Mouse (Mus musculus): ENCODE data around the gene Cltb. TPM values are rescaled to one million over a fixed set of nuclear protein-coding genes. Genes with fewer than 3 reads are reported as not detected.
A peak's percentile ranks its signal among the peaks of the same experiment; 100 is the strongest.

The Cltb gene
- 32.3 TPM for polyA plus RNA-seq (2012; fragmentation: generic; extraction: Trizol)
- long read RNA-seq, experiment 1, transcript Cltb-202 (5 exons, 2,186 nt) = major isoform, 91 of 110 reads
- long read RNA-seq, experiment 1, partial matches to known transcripts = 12 of 110 reads
- long read RNA-seq, experiment 1, other reads (novel, unspliced or antisense) = 7 of 110 reads
- long read RNA-seq, experiment 2, transcript Cltb-202 (5 exons, 2,186 nt) = major isoform, 110 of 115 reads
- long read RNA-seq, experiment 2, partial matches to known transcripts = 2 of 115 reads
- long read RNA-seq, experiment 2, other reads (novel, unspliced or antisense) = 3 of 115 reads

DNA sequence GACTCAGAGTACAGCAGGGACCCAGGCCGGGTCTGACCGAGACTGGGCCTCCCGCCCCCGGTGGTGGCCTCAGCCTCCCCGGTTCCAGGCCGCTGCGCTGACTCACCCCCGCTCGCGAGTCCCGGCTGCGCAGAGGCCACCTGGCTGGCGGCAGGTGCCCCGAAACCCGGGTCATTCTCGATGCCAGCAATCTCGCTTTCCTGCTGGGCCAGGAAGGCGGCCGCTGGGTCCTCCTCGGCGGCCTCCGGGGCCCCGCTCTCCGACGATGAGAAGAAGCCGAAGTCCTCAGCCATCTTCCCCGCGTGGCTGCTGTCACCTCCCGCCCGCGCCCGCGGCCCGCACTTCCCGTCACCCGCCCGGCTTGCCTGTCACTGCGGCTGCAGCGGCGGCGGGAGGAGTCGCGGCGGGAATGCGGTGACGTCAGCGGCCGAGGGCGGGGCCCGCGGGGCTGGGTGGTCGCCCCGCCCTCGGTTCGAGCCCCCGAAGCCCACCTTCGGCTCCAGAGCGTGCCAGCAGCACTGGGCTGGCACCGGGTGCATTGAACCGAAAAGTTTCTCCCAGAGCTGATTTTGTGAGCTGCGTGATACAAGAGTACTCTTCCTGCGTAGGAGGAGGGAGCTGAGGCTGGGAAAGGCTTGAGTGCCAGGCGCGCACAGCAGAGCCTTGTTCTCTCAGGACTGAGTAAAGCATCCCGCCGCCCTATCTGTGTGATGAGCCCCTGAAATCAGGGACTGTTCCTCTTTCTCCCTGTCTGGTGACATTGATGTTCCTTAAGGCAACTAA lies at the start of gene Cltb:
Gene Cltb (minus strand): TSS at position 373 of the 783 bp plus-strand sequence.
- TF ChIP-seq FOSL1 (IDR thresholded peaks at IDR 0.05; ENCODE audit: insufficient read depth, low read length, poor library complexity, severe bottlenecking) (no peak), MAX (IDR thresholded peaks at IDR 0.05) (peak; percentile 22), CTCF (IDR thresholded peaks at IDR 0.05; ENCODE audit: control insufficient read depth, insufficient read depth, insufficient read length) (no peak)
- peak within 1 kb of the TSS; percentile 54 for H3ac ChIP-seq (ENCODE audit: control insufficient read depth, insufficient read length, low read depth)
- no peaks in the 10 kb centered on the region for H3K79me3 ChIP-seq (ENCODE audit: low read depth)
- no peaks in the 10 kb centered on the region for H3K36me3 ChIP-seq (ENCODE audit: control insufficient read depth, insufficient read depth)
- H3K79me2 ChIP-seq (ENCODE audit: control insufficient read depth, insufficient read depth) = no peaks in the 10 kb centered on the region
- no peaks in the 10 kb centered on the region for H3K27me3 ChIP-seq (ENCODE audit: control insufficient read depth, insufficient read depth, insufficient read length)
- peak within 1 kb of the TSS; percentile 49 for H3K4me3 ChIP-seq (ENCODE audit: insufficient read depth, poor library complexity, severe bottlenecking)

DNA sequence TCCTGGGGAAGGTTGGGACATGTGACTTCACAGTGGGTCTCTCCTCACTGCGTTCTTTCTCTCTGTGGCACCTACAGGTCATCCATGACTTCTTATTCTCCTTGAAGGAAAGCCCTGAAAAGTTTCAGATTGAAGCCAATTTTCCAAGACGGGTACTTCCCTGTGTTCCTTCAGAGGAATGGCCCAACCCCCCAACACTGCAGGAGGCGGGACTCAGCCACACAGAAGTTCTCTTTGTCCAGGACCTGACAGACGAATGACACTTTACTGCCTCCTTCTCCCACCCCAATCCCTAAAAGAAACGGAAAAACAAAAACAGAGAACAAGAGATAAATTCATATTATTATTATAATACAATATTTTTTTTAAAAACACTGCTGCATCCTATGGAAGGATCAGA lies 49.7 kb upstream of the Cltb start:
- no peaks in the 10 kb centered on the region for H3K27me3 ChIP-seq (ENCODE audit: control insufficient read depth, insufficient read depth, insufficient read length)
- no peaks in the 10 kb centered on the region for H3K79me2 ChIP-seq (ENCODE audit: control insufficient read depth, insufficient read depth)
- TF ChIP-seq USF1 (IDR thresholded peaks at IDR 0.05; ENCODE audit: low read depth) = no peak
- no peak for TF ChIP-seq FOSL1 (IDR thresholded peaks at IDR 0.05; ENCODE audit: insufficient read depth, low read length, poor library complexity, severe bottlenecking)
- no peak for TF ChIP-seq CTCF (IDR thresholded peaks at IDR 0.05; ENCODE audit: control insufficient read depth, insufficient read depth, insufficient read length)
- TF ChIP-seq MAX (IDR thresholded peaks at IDR 0.05) = no peak
- TF ChIP-seq CEBPB (IDR thresholded peaks at IDR 0.05; ENCODE audit: low read depth) = no peak
- TF ChIP-seq MYOD1 (IDR thresholded peaks at IDR 0.05; ENCODE audit: control insufficient read depth, insufficient read length, low read depth) = no peak
- no peak for TF ChIP-seq MYOG (IDR thresholded peaks at IDR 0.05; ENCODE audit: control insufficient read depth, extremely low read depth, insufficient read length)
- no peaks in the 10 kb centered on the region for H3K79me3 ChIP-seq (ENCODE audit: low read depth)
- H3K4me3 ChIP-seq (ENCODE audit: insufficient read depth, poor library complexity, severe bottlenecking) = no peak overlapping the region
- H3ac ChIP-seq (ENCODE audit: control insufficient read depth, insufficient read length, low read depth) = no peak overlapping the region
- H3K36me3 ChIP-seq (ENCODE audit: control insufficient read depth, insufficient read depth) = peaks cover 47% of the 10 kb centered on the region

DNA sequence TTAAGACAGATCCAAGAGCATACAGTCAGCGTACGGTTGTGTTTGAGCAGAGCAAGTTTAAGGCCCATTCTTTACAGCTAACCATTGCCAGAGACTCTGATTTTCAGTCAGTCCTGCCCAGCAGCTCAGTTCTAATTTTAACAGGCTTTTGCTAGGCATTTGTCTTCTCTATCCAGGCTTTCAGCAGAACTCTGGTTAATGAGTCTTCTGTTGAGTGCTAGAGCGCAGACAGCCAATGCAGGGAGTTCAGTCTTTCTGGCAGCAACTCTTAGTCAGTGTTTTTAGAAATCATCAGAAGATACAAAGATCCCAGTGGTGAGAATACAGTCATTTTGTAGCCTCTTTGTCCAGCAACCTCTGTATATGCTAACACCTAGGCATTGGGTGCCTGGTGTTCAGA lies 39.3 kb upstream of the Cltb start:
- no peak overlapping the region for H3K4me3 ChIP-seq (ENCODE audit: insufficient read depth, poor library complexity, severe bottlenecking)
- H3K79me3 ChIP-seq (ENCODE audit: low read depth) = peaks cover 1% of the 10 kb centered on the region
- H3K27me3 ChIP-seq (ENCODE audit: control insufficient read depth, insufficient read depth, insufficient read length) = no peaks in the 10 kb centered on the region
- no peaks in the 10 kb centered on the region for H3K79me2 ChIP-seq (ENCODE audit: control insufficient read depth, insufficient read depth)
- TF ChIP-seq MAX (IDR thresholded peaks at IDR 0.05) (no peak), FOSL1 (IDR thresholded peaks at IDR 0.05; ENCODE audit: insufficient read depth, low read length, poor library complexity, severe bottlenecking) (no peak), MYOG (IDR thresholded peaks at IDR 0.05; ENCODE audit: control insufficient read depth, extremely low read depth, insufficient read length) (no peak), USF1 (IDR thresholded peaks at IDR 0.05; ENCODE audit: low read depth) (no peak), MYOD1 (IDR thresholded peaks at IDR 0.05; ENCODE audit: control insufficient read depth, insufficient read length, low read depth) (no peak), CTCF (IDR thresholded peaks at IDR 0.05; ENCODE audit: control insufficient read depth, insufficient read depth, insufficient read length) (no peak), CEBPB (IDR thresholded peaks at IDR 0.05; ENCODE audit: low read depth) (no peak)
- H3K36me3 ChIP-seq (ENCODE audit: control insufficient read depth, insufficient read depth) = peaks cover 86% of the 10 kb centered on the region
- no peak overlapping the region for H3ac ChIP-seq (ENCODE audit: control insufficient read depth, insufficient read length, low read depth)

DNA sequence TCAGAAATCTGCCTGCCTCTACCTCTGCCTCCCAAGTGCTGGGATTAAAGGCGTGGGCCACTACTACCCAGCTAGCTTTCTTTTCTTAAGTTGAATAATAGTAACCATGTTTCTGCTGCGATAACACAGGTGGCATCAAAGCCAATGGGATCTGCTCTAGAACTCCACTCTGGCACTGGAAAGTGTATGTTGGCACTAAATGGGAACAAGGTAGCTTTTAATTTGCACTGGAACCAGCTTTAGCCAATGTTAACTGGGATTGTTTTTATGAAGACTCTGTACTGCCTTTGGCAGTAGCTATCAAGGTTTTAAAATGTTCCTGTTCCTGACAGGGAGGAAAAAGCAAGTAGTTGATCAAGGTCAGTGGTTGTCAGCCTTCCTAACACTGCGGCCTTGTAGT lies 23.9 kb upstream of the Cltb start:
- Histone ChIP-seq H3K79me3 (ENCODE audit: low read depth) (peaks cover 49% of the 10 kb centered on the region), H3K27me3 (ENCODE audit: control insufficient read depth, insufficient read depth, insufficient read length) (no peaks in the 10 kb centered on the region), H3K79me2 (ENCODE audit: control insufficient read depth, insufficient read depth) (peaks cover 77% of the 10 kb centered on the region), H3K36me3 (ENCODE audit: control insufficient read depth, insufficient read depth) (peaks cover 52% of the 10 kb centered on the region), H3ac (ENCODE audit: control insufficient read depth, insufficient read length, low read depth) (no peak overlapping the region), H3K4me3 (ENCODE audit: insufficient read depth, poor library complexity, severe bottlenecking) (no peak overlapping the region)
- no peak for TF ChIP-seq CTCF (IDR thresholded peaks at IDR 0.05; ENCODE audit: control insufficient read depth, insufficient read depth, insufficient read length)
- no peak for TF ChIP-seq CEBPB (IDR thresholded peaks at IDR 0.05; ENCODE audit: low read depth)
- TF ChIP-seq FOSL1 (IDR thresholded peaks at IDR 0.05; ENCODE audit: insufficient read depth, low read length, poor library complexity, severe bottlenecking) = no peak
- no peak for TF ChIP-seq MYOG (IDR thresholded peaks at IDR 0.05; ENCODE audit: control insufficient read depth, extremely low read depth, insufficient read length)
- TF ChIP-seq MYOD1 (IDR thresholded peaks at IDR 0.05; ENCODE audit: control insufficient read depth, insufficient read length, low read depth) = no peak
- TF ChIP-seq MAX (IDR thresholded peaks at IDR 0.05) = no peak
- no peak for TF ChIP-seq USF1 (IDR thresholded peaks at IDR 0.05; ENCODE audit: low read depth)

DNA sequence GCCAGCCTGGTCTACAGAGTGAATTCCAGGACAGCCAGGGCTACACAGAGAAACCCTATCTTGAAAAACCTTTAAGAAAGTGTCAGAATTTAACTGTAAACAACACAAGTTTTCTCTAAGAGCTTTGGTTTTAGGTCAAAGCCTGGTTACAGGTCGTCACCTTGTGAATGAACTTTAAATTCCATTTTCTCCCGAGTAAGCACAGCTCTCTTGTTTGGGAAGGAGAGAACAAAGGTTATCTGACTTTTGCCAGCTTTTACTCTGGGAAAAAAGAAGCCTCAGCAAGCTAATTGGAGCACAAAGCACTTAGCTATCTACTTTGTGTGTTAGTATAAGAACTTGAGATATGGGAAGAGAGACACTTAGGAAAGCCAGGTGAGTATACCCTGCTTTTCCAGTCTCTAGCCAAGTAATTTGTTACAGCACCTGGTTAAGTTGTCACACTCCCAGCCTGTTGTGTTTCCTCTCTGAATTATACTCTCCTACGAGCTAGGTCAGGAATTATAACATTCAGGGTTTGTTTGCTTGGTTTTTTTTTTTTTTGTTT lies 21.7 kb upstream of the Cltb start:
- H3K27me3 ChIP-seq (ENCODE audit: control insufficient read depth, insufficient read depth, insufficient read length) = no peaks in the 10 kb centered on the region
- peaks cover 66% of the 10 kb centered on the region for H3K79me3 ChIP-seq (ENCODE audit: low read depth)
- no peak overlapping the region for H3K4me3 ChIP-seq (ENCODE audit: insufficient read depth, poor library complexity, severe bottlenecking)
- H3ac ChIP-seq (ENCODE audit: control insufficient read depth, insufficient read length, low read depth) = no peak overlapping the region
- peaks cover 97% of the 10 kb centered on the region for H3K79me2 ChIP-seq (ENCODE audit: control insufficient read depth, insufficient read depth)
- H3K36me3 ChIP-seq (ENCODE audit: control insufficient read depth, insufficient read depth) = peaks cover 39% of the 10 kb centered on the region
- TF ChIP-seq CTCF (IDR thresholded peaks at IDR 0.05; ENCODE audit: control insufficient read depth, insufficient read depth, insufficient read length) = no peak
- no peak for TF ChIP-seq MYOD1 (IDR thresholded peaks at IDR 0.05; ENCODE audit: control insufficient read depth, insufficient read length, low read depth)
- TF ChIP-seq MAX (IDR thresholded peaks at IDR 0.05) = no peak
- no peak for TF ChIP-seq FOSL1 (IDR thresholded peaks at IDR 0.05; ENCODE audit: insufficient read depth, low read length, poor library complexity, severe bottlenecking)
- no peak for TF ChIP-seq CEBPB (IDR thresholded peaks at IDR 0.05; ENCODE audit: low read depth)
- no peak for TF ChIP-seq MYOG (IDR thresholded peaks at IDR 0.05; ENCODE audit: control insufficient read depth, extremely low read depth, insufficient read length)
- no peak for TF ChIP-seq USF1 (IDR thresholded peaks at IDR 0.05; ENCODE audit: low read depth)
